Mouse (Mus musculus) ES-E14 (cell line): ENCODE results near the gene Ccl20. TPM values are rescaled to one million over a fixed set of nuclear protein-coding genes. Genes with fewer than 3 reads are reported as not detected.

Source experiments
- DNase-seq: peaks from one replicate; pipeline ENCODE4 v3.0.0-alpha.2; 2013; ENCODE audit warnings: low read depth, low spot score
- H3K27ac ChIP-seq: 2 replicates; pipeline ENCODE4 v1.5.1; 2012; ENCODE audit warnings: low read depth, mild to moderate bottlenecking, low read length, moderate library complexity, mixed read lengths; ENCODE audit not compliant: poor library complexity, insufficient read depth, severe bottlenecking
- H3K36me3 ChIP-seq: 2 replicates; pipeline ENCODE4 v1.6.1; 2012; ENCODE audit warnings: mild to moderate bottlenecking, low read length, moderate library complexity, mixed read lengths; ENCODE audit not compliant: control insufficient read depth, poor library complexity, insufficient read depth, severe bottlenecking
- H3K4me1 ChIP-seq, 2 experiments: fragments of 150-350 bp in 1 of 2; sonication (generic) in 1 of 2; 2 replicates each; pipeline ENCODE4 v1.6.1; 2012; ENCODE audit warnings: low read length in 2 of 2, mild to moderate bottlenecking in 1 of 2, mixed read lengths in 1 of 2; ENCODE audit not compliant: control insufficient read depth in 2 of 2, insufficient read depth in 2 of 2, poor library complexity in 1 of 2
- H3K4me3 ChIP-seq, 2 experiments: fragments of 150-350 bp in 1 of 2; sonication (generic) in 1 of 2; 2 replicates each; pipeline ENCODE4 v1.5.1; 2012; ENCODE audit warnings: low read length in 2 of 2, low read depth in 1 of 2, mild to moderate bottlenecking in 1 of 2, mixed read lengths in 1 of 2; ENCODE audit not compliant: insufficient read depth in 1 of 2, poor library complexity in 1 of 2, severe bottlenecking in 1 of 2
- H3K9ac ChIP-seq: 2 replicates; pipeline ENCODE4 v1.6.1; 2012; ENCODE audit warnings: low read depth, mild to moderate bottlenecking, low read length, mixed read lengths; ENCODE audit not compliant: poor library complexity, insufficient read depth, severe bottlenecking
- H3K9me3 ChIP-seq: fragments of 150-350 bp; sonication (generic); 2 replicates; pipeline ENCODE4 v1.6.1; 2012; ENCODE audit warnings: low read depth, mild to moderate bottlenecking, low read length; ENCODE audit not compliant: control insufficient read depth, insufficient read depth
- CHD2 ChIP-seq: IDR thresholded peaks from 2 replicates; pipeline ENCODE4 v1.6.1; 2014; ENCODE audit warnings: mild to moderate bottlenecking, low read depth, low read length, inconsistent platforms
- HCFC1 ChIP-seq: IDR thresholded peaks from 2 replicates; pipeline ENCODE4 v1.6.1; 2012; ENCODE audit warnings: low read length, inconsistent platforms, borderline replicate concordance; ENCODE audit not compliant: insufficient read depth
- MAFK ChIP-seq: IDR thresholded peaks from 2 replicates; pipeline ENCODE4 v1.6.1; 2014; ENCODE audit warnings: mild to moderate bottlenecking, low read depth, low read length, inconsistent platforms; ENCODE audit not compliant: insufficient read depth
- ZC3H11A ChIP-seq: IDR thresholded peaks from 2 replicates; pipeline ENCODE4 v1.6.1; 2012; ENCODE audit warnings: low read depth, mild to moderate bottlenecking, inconsistent platforms, low read length, borderline replicate concordance
- ZNF384 ChIP-seq: IDR thresholded peaks from 2 replicates; pipeline ENCODE4 v1.6.1; 2012; ENCODE audit warnings: low read depth, low read length, inconsistent platforms
- in situ Hi-C, 2 experiments: fragments of 600-800 bp; cut with MboI; formaldehyde crosslinking; loops; one replicate each; pipeline ENCODE4 v1.15.1; 2025; ENCODE audit warnings: low sequenced_read_pairs in 2 of 2, inconsistent platforms in 1 of 2; ENCODE audit not compliant: unreplicated experiment in 2 of 2
- total RNA-seq: library from RNA; depleted of rRNA; stranded (reverse); fragments of 300-350 nt; gene quantifications from 2 replicates; pipeline ENCODE4 v1.2.3, GENCODE M21; 2012

Ccl20 gene
- total RNA-seq, 1 experiment = 0.89 TPM

GRCm38 (mm10) chr1:83099580-83100137 lies 16.9 kb upstream of the Ccl20 start:
- Histone ChIP-seq H3K9me3 (no peaks in the 10 kb centered on the region), H3K4me1 (no peaks in the 10 kb centered on the region), H3K4me3 (no peak overlapping the region), H3K36me3 (no peaks in the 10 kb centered on the region), H3K27ac (no peak overlapping the region), H3K9ac (no peak overlapping the region)
- no peak for DNase-seq
- TF ChIP-seq ZNF384 = no peak
- TF ChIP-seq MAFK = no peak
- TF ChIP-seq HCFC1 = no peak
- in situ Hi-C loops = no loop called here

- no peak for TF ChIP-seq ZNF384
- no peak for TF ChIP-seq HCFC1
- no peak for TF ChIP-seq ZC3H11A
- TF ChIP-seq MAFK = no peak
- TF ChIP-seq CHD2 = no peak
- no peak overlapping the region for H3K4me3 ChIP-seq
- no peak overlapping the region for H3K9ac ChIP-seq
- DNase-seq = no peak
- no peak overlapping the region for H3K27ac ChIP-seq
- no peaks in the 10 kb centered on the region for H3K36me3 ChIP-seq
- in situ Hi-C loops = no loop called here
- H3K4me1 ChIP-seq = no peaks in the 10 kb centered on the region
- H3K9me3 ChIP-seq = no peaks in the 10 kb centered on the region
Measured at GRCm38 (mm10) chr1:83101891-83102290, 14.7 kb upstream of the Ccl20 start.

GRCm38 (mm10) chr1:83105464-83105863 lies 11.1 kb upstream of the Ccl20 start:
- Histone ChIP-seq H3K36me3 (no peaks in the 10 kb centered on the region), H3K27ac (no peak overlapping the region), H3K9me3 (no peaks in the 10 kb centered on the region), H3K4me1 (no peaks in the 10 kb centered on the region), H3K4me3 (no peak overlapping the region), H3K9ac (no peak overlapping the region)
- DNase-seq = no peak
- TF ChIP-seq ZC3H11A = no peak
- no peak for TF ChIP-seq ZNF384
- no peak for TF ChIP-seq HCFC1
- no peak for TF ChIP-seq MAFK
- no peak for TF ChIP-seq CHD2
- in situ Hi-C loops = no loop called here

GRCm38 (mm10) chr1:83107410-83107978 lies 9.1 kb upstream of the Ccl20 start:
- Histone ChIP-seq H3K9ac (no peak overlapping the region), H3K4me3 (no peak overlapping the region), H3K36me3 (no peaks in the 10 kb centered on the region), H3K4me1 (no peaks in the 10 kb centered on the region), H3K9me3 (no peaks in the 10 kb centered on the region), H3K27ac (no peak overlapping the region)
- in situ Hi-C loops = no loop called here
- TF ChIP-seq MAFK (no peak), ZNF384 (no peak), ZC3H11A (no peak), HCFC1 (no peak), CHD2 (no peak)
- no peak for DNase-seq

- TF ChIP-seq HCFC1 = no peak
- no peak for TF ChIP-seq CHD2
- no peak for TF ChIP-seq ZNF384
- TF ChIP-seq MAFK = no peak
- TF ChIP-seq ZC3H11A = no peak
- H3K9me3 ChIP-seq = no peaks in the 10 kb centered on the region
- no peak overlapping the region for H3K9ac ChIP-seq
- no peak for DNase-seq
- no peaks in the 10 kb centered on the region for H3K36me3 ChIP-seq
- no peak overlapping the region for H3K4me3 ChIP-seq
- H3K4me1 ChIP-seq = no peaks in the 10 kb centered on the region
- in situ Hi-C loops = no loop called here
- no peak overlapping the region for H3K27ac ChIP-seq
Measured at GRCm38 (mm10) chr1:83110992-83111391, 5.6 kb upstream of the Ccl20 start.
